Mouse (Mus musculus): ENCODE data around the gene Klf13.

Klf13 gene

GRCm38 (mm10) chr7:63947514-63948487, 9.1 kb upstream of the Klf13 start:
- DNase-seq = no peak

- no peak for DNase-seq
Measured at GRCm38 (mm10) chr7:63943946-63944345, 5.2 kb upstream of the Klf13 start.

GRCm38 (mm10) chr7:63941501-63941900, 2.8 kb upstream of the Klf13 start:
- no peak for DNase-seq

GRCm38 (mm10) chr7:63941050-63941449, 2.3 kb upstream of the Klf13 start:
- no peak for DNase-seq

- DNase-seq = no peak
Measured at GRCm38 (mm10) chr7:63940321-63940720, 1.6 kb upstream of the Klf13 start.

GRCm38 (mm10) chr7:63939397-63939951, 759 bp upstream of the Klf13 start:
- peak; percentile 87 for DNase-seq

GRCm38 (mm10) chr7:63938066-63938913, 425 bp downstream of the Klf13 start:
- peak; percentile 85 for DNase-seq

GRCm38 (mm10) chr7:63937236-63938065, 1.3 kb downstream of the Klf13 start:
- peak; percentile 93 for DNase-seq

- DNase-seq = no peak
Measured at GRCm38 (mm10) chr7:63936986-63937235, 1.8 kb downstream of the Klf13 start.

- DNase-seq = peak; percentile 87
Measured at GRCm38 (mm10) chr7:63936188-63936985, 2.3 kb downstream of the Klf13 start.

- DNase-seq = no peak
Measured at GRCm38 (mm10) chr7:63935809-63936187, 2.9 kb downstream of the Klf13 start.

- no peak for DNase-seq
Measured at GRCm38 (mm10) chr7:63934530-63934929, 4.2 kb downstream of the Klf13 start.

GRCm38 (mm10) chr7:63933905-63934304, 4.8 kb downstream of the Klf13 start:
- DNase-seq = no peak

GRCm38 (mm10) chr7:63932461-63932860, 6.3 kb downstream of the Klf13 start:
- DNase-seq = no peak

GRCm38 (mm10) chr7:63930766-63931165, 7.9 kb downstream of the Klf13 start:
- no peak for DNase-seq

- DNase-seq = no peak
Measured at GRCm38 (mm10) chr7:63930132-63930531, 8.6 kb downstream of the Klf13 start.

- DNase-seq = peak; percentile 54
Measured at GRCm38 (mm10) chr7:63929080-63929479, 9.6 kb downstream of the Klf13 start.

- DNase-seq = no peak
Measured at GRCm38 (mm10) chr7:63927121-63927520, 11.6 kb downstream of the Klf13 start.

- no peak for DNase-seq
Measured at GRCm38 (mm10) chr7:63926492-63926891, 12.2 kb downstream of the Klf13 start.

GRCm38 (mm10) chr7:63925413-63926360, 13.0 kb downstream of the Klf13 start:
- DNase-seq = peak; percentile 59
